Mouse (Mus musculus) ES-Bruce4 (cell line): ENCODE data around the gene Hgf.

Source experiments
- CTCF ChIP-seq: IDR thresholded peaks from one replicate; pipeline ENCODE4 v1.8.1; 2011; ENCODE audit warnings: low read depth, low read length
- POLR2A ChIP-seq: IDR thresholded peaks from one replicate; pipeline ENCODE4 v1.8.1; 2011; ENCODE audit warnings: low read length; ENCODE audit not compliant: insufficient read depth

DNA sequence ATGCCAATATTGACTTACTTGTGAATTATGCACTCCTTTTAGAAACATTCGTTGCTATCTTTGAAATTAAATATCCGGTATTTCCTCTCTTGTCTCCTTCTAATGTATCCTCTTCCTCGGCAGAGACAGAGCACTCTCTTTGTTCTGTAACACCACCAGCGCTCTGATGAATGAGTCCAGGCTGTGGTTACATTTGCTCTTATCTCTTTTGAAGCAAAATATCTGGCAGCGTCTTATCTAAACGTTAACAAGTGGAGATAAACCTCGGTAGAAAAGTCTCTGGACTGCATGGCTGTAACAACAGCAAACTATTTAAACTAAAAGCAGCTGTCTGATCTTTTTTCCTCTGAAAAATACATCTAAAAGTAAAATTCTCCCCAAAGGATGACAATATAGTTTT, 100.7 kb downstream of the Hgf start:
- TF ChIP-seq POLR2A (no peak), CTCF (no peak)
